Mouse (Mus musculus) C2C12 (cell line): Measurements from ENCODE around the gene Ckmt2.

Experiments
- CTCF ChIP-seq: IDR thresholded peaks from one replicate; pipeline ENCODE4 v1.5.1; 2011; ENCODE audit not compliant: control insufficient read depth, insufficient read depth, insufficient read length
- MAX ChIP-seq: IDR thresholded peaks from one replicate; pipeline ENCODE4 v1.6.1; 2011; ENCODE audit warnings: mild to moderate bottlenecking, control low read depth
- MYOG ChIP-seq: IDR thresholded peaks from one replicate; pipeline ENCODE4 v1.6.1; 2011; ENCODE audit not compliant: control insufficient read depth, insufficient read length; ENCODE audit errors: extremely low read depth
- USF1 ChIP-seq: IDR thresholded peaks from one replicate; pipeline ENCODE4 v1.6.1; 2011; ENCODE audit warnings: low read depth, mild to moderate bottlenecking, control low read depth, moderate library complexity

DNA sequence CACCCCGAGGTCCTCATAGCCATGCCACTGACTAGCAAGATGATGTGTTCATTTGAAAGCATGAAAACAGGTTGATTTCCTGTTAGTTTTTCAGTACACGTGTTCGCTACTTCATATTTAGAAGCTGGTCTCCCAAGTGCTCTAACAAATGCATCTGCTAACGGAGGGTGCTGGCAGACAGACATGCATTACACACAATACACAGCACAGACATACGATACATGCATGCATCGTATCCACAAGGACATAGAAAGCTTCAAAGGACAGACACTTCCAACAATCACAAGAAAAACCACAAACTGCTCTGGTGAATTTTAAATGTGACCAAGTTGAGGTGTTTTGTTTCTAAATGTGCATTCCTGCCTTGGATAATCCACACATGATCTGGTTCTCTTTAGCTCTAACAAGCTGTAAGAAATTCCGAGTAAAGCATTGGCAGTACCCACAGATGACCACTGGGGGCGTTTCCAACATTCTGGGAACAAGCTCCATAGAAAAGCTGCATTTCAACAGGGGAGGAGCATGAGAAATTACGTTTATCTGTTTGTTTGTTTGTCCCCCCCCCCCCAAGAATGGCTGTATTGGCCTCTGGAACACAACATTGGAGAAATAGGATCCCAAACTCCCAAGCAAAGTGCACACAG lies 5.3 kb upstream of the Ckmt2 start:
- TF ChIP-seq CTCF (no peak), USF1 (no peak), MAX (no peak), MYOG (no peak)
